Mouse (Mus musculus): ENCODE measurements at regions not wholly inside any gene's neighbourhood (a gene's known extent, or its start where the extent isn't known, plus 50 kb on each side); places are given as distances from the start of the nearest gene placed in this dataset.

GRCm38 (mm10) chr1:186286401-186286800 is 169.3 kb upstream of the Lyplal1 start:
- no peak for DNase-seq

GRCm38 (mm10) chr1:186277981-186278634 is 161.0 kb upstream of the Lyplal1 start:
- DNase-seq: no peak

- DNase-seq: no peak
These were observed 154.3 kb upstream of the Lyplal1 start for GRCm38 (mm10) chr1:186271436-186271835.

GRCm38 (mm10) chr1:186267317-186267716 is 150.2 kb upstream of the Lyplal1 start:
- DNase-seq: no peak

GRCm38 (mm10) chr1:186264639-186265038 is 147.5 kb upstream of the Lyplal1 start:
- no peak for DNase-seq

GRCm38 (mm10) chr1:186263955-186264354 is 146.8 kb upstream of the Lyplal1 start:
- no peak for DNase-seq

- DNase-seq: no peak
These were observed 146.1 kb upstream of the Lyplal1 start for GRCm38 (mm10) chr1:186263196-186263595.

- no peak for DNase-seq
These were observed 144.9 kb upstream of the Lyplal1 start for GRCm38 (mm10) chr1:186262040-186262439.

GRCm38 (mm10) chr1:186261326-186261833 is 144.3 kb upstream of the Lyplal1 start:
- DNase-seq: peak; percentile 76 to 79

- DNase-seq: no peak
These were observed 140.5 kb upstream of the Lyplal1 start for GRCm38 (mm10) chr1:186257611-186258010.

- DNase-seq: no peak
These were observed 138.5 kb upstream of the Lyplal1 start for GRCm38 (mm10) chr1:186255476-186256080.

- DNase-seq: peak in 1 of 2 experiments; percentile 27
These were observed 137.4 kb upstream of the Lyplal1 start for GRCm38 (mm10) chr1:186254500-186254899.

GRCm38 (mm10) chr1:186252551-186252950 is 135.4 kb upstream of the Lyplal1 start:
- no peak for DNase-seq

GRCm38 (mm10) chr1:186250316-186250715 is 133.2 kb upstream of the Lyplal1 start:
- DNase-seq: no peak

GRCm38 (mm10) chr1:186249214-186249613 is 132.1 kb upstream of the Lyplal1 start:
- no peak for DNase-seq

- DNase-seq: no peak
These were observed 128.8 kb upstream of the Lyplal1 start for GRCm38 (mm10) chr1:186245723-186246440.

GRCm38 (mm10) chr1:186241112-186241511 is 124.0 kb upstream of the Lyplal1 start:
- peak in 1 of 2 experiments; percentile 40 for DNase-seq

- DNase-seq: no peak
These were observed 120.4 kb upstream of the Lyplal1 start for GRCm38 (mm10) chr1:186237556-186237955.

GRCm38 (mm10) chr1:186236267-186237020 is 119.3 kb upstream of the Lyplal1 start:
- no peak for DNase-seq

GRCm38 (mm10) chr1:186234536-186234935 is 117.4 kb upstream of the Lyplal1 start:
- no peak for DNase-seq

- no peak for DNase-seq
These were observed 113.4 kb upstream of the Lyplal1 start for GRCm38 (mm10) chr1:186230476-186230875.

- DNase-seq: no peak
These were observed 112.7 kb upstream of the Lyplal1 start for GRCm38 (mm10) chr1:186229856-186230255.

- no peak for DNase-seq
These were observed 111.3 kb upstream of the Lyplal1 start for GRCm38 (mm10) chr1:186228396-186228795.

Data from kidney, adult 8-10 months (tissue).